Mouse (Mus musculus): ENCODE data around the gene Cd81. TPM values are rescaled to one million over a fixed set of nuclear protein-coding genes. Genes with fewer than 3 reads are reported as not detected.

The Cd81 gene
- total RNA-seq, 2 experiments from 2014 or later = 398 to 441 TPM

- no peak for DNase-seq
- intact Hi-C loops (cut with DNase I) = no loop called here
Measured at GRCm38 (mm10) chr7:143017181-143017580, 35.4 kb upstream of the Cd81 start.

GRCm38 (mm10) chr7:143020040-143020439 is 32.5 kb upstream of the Cd81 start:
- intact Hi-C loops (cut with DNase I) = no loop called here
- DNase-seq = no peak

- intact Hi-C loops (cut with DNase I) = no loop called here
- no peak for DNase-seq
Measured at GRCm38 (mm10) chr7:143020764-143021163, 31.8 kb upstream of the Cd81 start.

GRCm38 (mm10) chr7:143021356-143022164 is 31.0 kb upstream of the Cd81 start:
- intact Hi-C loops (cut with DNase I) = no loop called here
- DNase-seq = no peak

DNA sequence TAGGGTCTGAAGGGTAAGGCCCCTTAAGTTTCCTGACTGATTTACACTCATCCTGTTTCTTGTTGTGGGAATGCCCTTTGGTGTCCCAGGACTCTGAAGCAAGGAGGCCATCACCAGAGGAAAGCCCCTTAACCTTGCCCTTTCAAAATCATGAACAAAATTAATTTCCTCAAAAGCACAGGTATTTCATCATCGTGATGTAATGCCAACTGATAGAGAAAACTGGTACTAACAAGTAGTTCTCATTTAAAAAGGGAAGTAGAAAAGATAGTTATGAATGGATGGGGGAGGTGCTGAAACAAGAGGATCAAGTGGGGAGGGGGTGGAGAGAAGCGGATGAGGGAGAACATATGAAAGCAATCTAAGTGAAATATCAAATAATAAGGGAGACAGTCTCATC is 29.0 kb upstream of the Cd81 start:
- intact Hi-C loops (cut with DNase I) = no loop called here

DNA sequence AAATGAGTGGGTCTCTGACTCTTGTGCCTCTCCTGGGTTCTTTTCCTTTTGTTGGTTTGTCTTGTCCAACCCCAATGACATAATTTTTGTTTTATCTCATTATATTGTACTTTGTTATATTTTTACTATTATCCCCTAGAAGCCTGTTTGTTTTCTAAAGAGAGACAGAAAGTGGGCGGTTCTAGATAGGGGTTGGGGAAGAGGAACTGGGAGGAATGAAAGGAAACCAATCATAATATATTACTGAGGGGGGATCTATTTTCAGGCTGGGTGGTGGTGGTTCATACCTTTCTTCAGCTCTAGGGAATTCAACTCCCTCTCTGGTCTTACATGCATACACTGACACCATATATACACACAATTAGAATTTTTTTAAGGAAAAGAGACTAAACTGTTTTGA is 28.2 kb upstream of the Cd81 start:
- intact Hi-C loops (cut with DNase I) = no loop called here
- no peak for DNase-seq

More for the DNA sequence above, 29.0 kb upstream of the Cd81 start:
- no peak for DNase-seq

DNA sequence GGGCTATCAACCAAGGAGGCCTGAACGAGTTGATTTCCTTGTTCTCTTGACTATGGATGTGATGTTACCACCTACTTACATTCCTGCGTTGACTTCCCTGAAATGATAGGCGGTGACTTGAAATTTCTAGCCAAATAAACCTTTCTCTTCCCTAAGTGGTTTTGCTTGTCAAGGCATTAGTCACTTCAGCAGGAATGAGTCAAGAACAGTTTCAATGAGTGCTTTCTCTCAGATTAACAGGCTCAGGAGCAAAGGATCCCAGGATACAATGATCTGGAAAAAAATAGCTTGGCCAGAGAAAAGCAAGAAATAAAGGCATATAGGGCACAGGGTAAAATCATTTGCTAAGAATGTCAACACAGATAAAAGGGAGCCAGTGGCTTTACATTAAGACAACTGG is 27.0 kb upstream of the Cd81 start:
- intact Hi-C loops (cut with DNase I) = no loop called here
- no peak for DNase-seq

DNA sequence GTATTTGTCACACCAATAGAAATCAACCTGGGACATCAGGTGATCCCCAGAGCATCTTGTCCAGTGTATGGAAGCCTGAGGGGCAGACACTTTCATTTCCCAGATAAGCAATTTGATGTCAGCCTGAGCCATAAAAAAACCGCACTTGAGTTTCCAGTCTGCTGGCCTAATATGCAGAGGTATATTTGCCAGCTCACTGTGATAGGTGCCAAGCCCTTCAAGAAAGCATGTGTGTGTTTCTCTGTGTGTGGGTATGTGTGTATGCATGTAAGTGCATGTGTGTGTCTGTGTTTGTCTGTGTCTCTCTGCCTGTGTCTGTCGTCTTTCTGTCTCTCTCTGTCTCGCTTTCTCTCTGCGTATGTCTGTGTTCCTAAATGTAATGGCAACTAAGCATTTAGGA is 25.3 kb upstream of the Cd81 start:
- DNase-seq = no peak
- intact Hi-C loops (cut with DNase I) = no loop called here

- DNase-seq = no peak
- intact Hi-C loops (cut with DNase I) = no loop called here
Measured at GRCm38 (mm10) chr7:143031816-143032215, 20.7 kb upstream of the Cd81 start.

DNA sequence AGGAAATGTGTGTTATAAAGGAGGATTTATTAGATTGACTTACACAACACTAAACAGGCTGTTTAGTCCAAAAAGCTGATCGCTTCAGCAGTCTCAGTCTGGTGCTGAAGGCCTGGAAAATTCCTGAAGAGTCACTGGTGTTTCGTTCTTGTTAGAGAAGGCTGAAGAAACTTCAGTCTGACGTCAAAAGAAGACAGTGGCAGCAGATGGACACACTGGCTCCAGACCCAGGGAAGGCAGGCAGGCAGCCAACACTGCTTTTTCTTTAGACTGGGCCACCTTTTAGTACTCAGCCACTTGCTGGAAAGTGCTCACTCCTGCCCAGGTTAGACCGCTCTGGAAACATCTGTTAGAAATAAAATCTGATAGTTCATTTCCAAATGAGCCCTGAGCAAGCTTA is 19.0 kb upstream of the Cd81 start:
- DNase-seq = no peak
- intact Hi-C loops (cut with DNase I) = no loop called here

- DNase-seq = no peak
- intact Hi-C loops (cut with DNase I) = no loop called here
Measured at GRCm38 (mm10) chr7:143034112-143034511, 18.4 kb upstream of the Cd81 start.

GRCm38 (mm10) chr7:143034519-143035450 is 17.8 kb upstream of the Cd81 start:
- intact Hi-C loops (cut with DNase I) = no loop called here
- DNase-seq = no peak

GRCm38 (mm10) chr7:143036787-143037186 is 15.8 kb upstream of the Cd81 start:
- intact Hi-C loops (cut with DNase I) = no loop called here
- no peak for DNase-seq

DNA sequence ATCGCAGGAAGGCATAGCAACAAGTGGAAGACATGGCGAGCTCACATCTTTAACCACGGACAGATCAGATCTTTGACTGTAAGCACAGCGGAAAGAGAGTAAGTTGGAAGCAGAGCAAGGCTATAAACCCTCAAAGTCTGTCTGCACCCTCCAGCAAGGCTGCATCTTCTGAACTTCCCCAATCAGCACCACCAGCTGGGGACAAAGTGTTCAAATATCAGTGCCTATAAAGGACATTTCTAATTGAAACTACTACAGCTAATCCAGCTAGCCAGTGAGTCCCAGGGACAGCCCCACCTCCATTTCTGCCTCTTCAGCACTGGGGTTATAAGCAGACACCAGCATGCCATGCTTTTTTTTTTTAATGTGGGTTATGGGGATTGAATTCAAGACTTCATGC is 15.2 kb upstream of the Cd81 start:
- no peak for DNase-seq
- intact Hi-C loops (cut with DNase I) = no loop called here

- DNase-seq = no peak
- intact Hi-C loops (cut with DNase I) = no loop called here
Measured at GRCm38 (mm10) chr7:143038174-143038931, 14.2 kb upstream of the Cd81 start.

- DNase-seq = no peak
- intact Hi-C loops (cut with DNase I) = no loop called here
Measured at GRCm38 (mm10) chr7:143040561-143040960, 12.0 kb upstream of the Cd81 start.

GRCm38 (mm10) chr7:143041138-143041822 is 11.3 kb upstream of the Cd81 start:
- intact Hi-C loops (cut with DNase I) = no loop called here
- DNase-seq = peak in 1 of 2 experiments; percentile 46

- DNase-seq = peak; percentile 75 to 76
- intact Hi-C loops (cut with DNase I) = loop anchor here (2.0 kb wide), 2 partner anchors 17 to 33 kb away; no protein-coding TSS in a partner anchor
Measured at GRCm38 (mm10) chr7:143042089-143042488, 10.4 kb upstream of the Cd81 start.

- DNase-seq = no peak
- intact Hi-C loops (cut with DNase I) = loop anchor here (2.0 kb wide), 2 partner anchors 16 to 34 kb away; no protein-coding TSS in a partner anchor
Measured at GRCm38 (mm10) chr7:143042897-143043300, 9.6 kb upstream of the Cd81 start.

Measured in heart, postnatal 36 days (tissue).